Comparison of ENCODE assay signal across 23 mouse cellular contexts in the genomic region with DNA sequence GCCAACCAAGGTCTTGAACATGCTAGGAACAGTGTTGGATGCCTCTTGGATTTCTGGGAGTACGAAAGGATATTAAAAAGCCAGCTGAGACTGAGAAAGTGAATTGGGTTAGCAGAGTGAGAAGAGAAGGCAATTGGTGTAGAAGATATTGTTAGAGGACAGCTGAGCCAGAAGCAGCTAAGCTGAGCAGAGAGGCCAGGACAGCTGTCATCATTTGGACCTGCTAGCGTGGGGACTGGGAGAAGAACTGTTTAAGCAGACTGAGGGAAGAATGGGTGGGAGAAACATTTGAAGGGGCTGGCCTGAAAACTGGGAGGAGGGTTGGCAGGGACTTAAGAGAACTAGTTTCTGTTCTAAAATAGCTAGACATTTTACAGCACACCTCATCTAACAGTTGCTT.
"Had no signal": no experiment of that assay in that cellular context is flagged by ENCODE, and none has a peak within 500 bp of the region (broad histone marks: within the 10 kb centered on the region; RNA-seq: fewer than 3 reads in every experiment).

No protein-coding gene starts in this region.

- DNase-seq: kidney, adult 11 months; kidney, adult 8-10 months; kidney, postnatal 10 days; kidney, postnatal 36 days; layer of hippocampus, postnatal 36 days; liver; lung, adult 18-20 months; lung, postnatal 10 days; lung, postnatal 36 days; thymus, adult 2 months; thymus, postnatal 14 days; thymus, postnatal 4 days had no signal

- H3K27ac ChIP-seq: intestine, embryonic 15.5 days; kidney, embryonic 15.5 days; left cerebral cortex, adult 2 months; limb, embryonic 12.5 days; liver, embryonic 12.5 days; liver, embryonic 15.5 days; lung, embryonic 15.5 days; midbrain, embryonic 10.5 days; midbrain, embryonic 13.5 days had no signal

- H3K4me2 ChIP-seq: intestine, embryonic 15.5 days; kidney, embryonic 15.5 days; limb, embryonic 12.5 days; liver, embryonic 12.5 days; liver, embryonic 15.5 days; lung, embryonic 15.5 days; midbrain, embryonic 13.5 days had no signal

- H3K9ac ChIP-seq: intestine, embryonic 15.5 days; kidney, embryonic 15.5 days; limb, embryonic 12.5 days; liver, embryonic 12.5 days; liver, embryonic 15.5 days; lung, embryonic 15.5 days; midbrain, embryonic 13.5 days had no signal

- ATAC-seq: intestine, embryonic 15.5 days; liver, embryonic 12.5 days; midbrain, embryonic 13.5 days; midbrain, embryonic 16.5 days had no signal

- H3K4me1 ChIP-seq: intestine, embryonic 15.5 days; kidney, embryonic 15.5 days; limb, embryonic 12.5 days; liver, embryonic 12.5 days; liver, embryonic 15.5 days; lung, embryonic 15.5 days; midbrain, embryonic 10.5 days; midbrain, embryonic 13.5 days had no signal

- H3K27me3 ChIP-seq: intestine, embryonic 15.5 days; kidney, embryonic 15.5 days; limb, embryonic 12.5 days; liver, embryonic 12.5 days; liver, embryonic 15.5 days; lung, embryonic 15.5 days; megakaryocyte, embryonic 14.5 days; midbrain, embryonic 13.5 days had no signal

- H3K9me3 ChIP-seq: intestine, embryonic 15.5 days; kidney, embryonic 15.5 days; limb, embryonic 12.5 days; liver, embryonic 12.5 days; liver, embryonic 15.5 days; lung, embryonic 15.5 days; megakaryocyte, embryonic 14.5 days; midbrain, embryonic 10.5 days; midbrain, embryonic 13.5 days had no signal

- H3K4me3 ChIP-seq: intestine, embryonic 15.5 days; kidney, embryonic 15.5 days; left cerebral cortex, adult 2 months; limb, embryonic 12.5 days; liver, embryonic 12.5 days; liver, embryonic 15.5 days; lung, embryonic 15.5 days; megakaryocyte, embryonic 14.5 days; midbrain, embryonic 10.5 days; midbrain, embryonic 13.5 days had no signal
